Mouse (Mus musculus): ENCODE data around the gene Acy3. TPM values are rescaled to one million over a fixed set of nuclear protein-coding genes. Genes with fewer than 3 reads are reported as not detected.
"Not testable (repeated sequence)": the region's sequence is repeated elsewhere in the genome, so short reads cannot be mapped to it uniquely, and the experiment has no call there.

Gene Acy3
- total RNA-seq, 2 experiments from 2014 or later: 1.8 to 3.1 TPM

GRCm38 (mm10) chr19:3966330-3967075, 19.9 kb upstream of the Acy3 start:
- intact Hi-C loops (cut with DNase I): no loop called here
- peak in 1 of 2 experiments; percentile 45 for DNase-seq (ENCODE audit: low spot score in 2 of 2)

GRCm38 (mm10) chr19:3967258-3967657, 19.1 kb upstream of the Acy3 start:
- intact Hi-C loops (cut with DNase I): no loop called here
- no peak for DNase-seq (ENCODE audit: low spot score in 2 of 2)

- intact Hi-C loops (cut with DNase I): no loop called here
- DNase-seq (ENCODE audit: low spot score in 2 of 2): no peak
Observed at GRCm38 (mm10) chr19:3972229-3972628, 14.1 kb upstream of the Acy3 start, which contains the start of gene Aldh3b2. TSS of gene Aldh3b2 (plus strand) at chr19:3972328.

DNA sequence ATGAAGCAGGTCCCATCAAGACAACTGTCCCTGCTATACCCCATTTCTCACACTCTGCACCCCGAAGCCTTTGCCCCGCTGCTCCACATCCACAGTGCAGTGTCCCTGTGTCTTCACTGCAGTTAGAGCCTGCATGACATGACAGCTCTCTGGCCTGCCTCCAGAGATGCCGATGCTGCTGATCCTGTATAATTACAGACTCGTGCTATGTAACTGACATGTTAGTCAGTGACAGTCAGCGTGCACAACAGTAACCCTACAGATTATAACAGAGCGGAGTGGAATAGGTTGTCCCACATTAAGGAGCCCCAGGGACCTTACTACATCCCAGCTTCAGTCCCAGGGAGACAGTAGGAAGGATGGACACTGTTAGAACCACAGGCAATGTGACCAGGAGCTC, 11.8 kb upstream of the Acy3 start:
- intact Hi-C loops (cut with DNase I); DNase-seq (ENCODE audit: low spot score in 2 of 2): not testable (repeated sequence)

- intact Hi-C loops (cut with DNase I): no loop called here
Observed at GRCm38 (mm10) chr19:3975866-3976265, 10.5 kb upstream of the Acy3 start.

GRCm38 (mm10) chr19:3980309-3980708, 6.1 kb upstream of the Acy3 start:
- intact Hi-C loops (cut with DNase I): loop anchor here (2.0 kb wide), 1 partner anchor 34 kb away; no protein-coding TSS in a partner anchor
- peak; percentile 88 to 93 for DNase-seq (ENCODE audit: low spot score in 2 of 2)

More at GRCm38 (mm10) chr19:3975866-3976265, 10.5 kb upstream of the Acy3 start:
- DNase-seq (ENCODE audit: low spot score in 2 of 2): no peak

DNA sequence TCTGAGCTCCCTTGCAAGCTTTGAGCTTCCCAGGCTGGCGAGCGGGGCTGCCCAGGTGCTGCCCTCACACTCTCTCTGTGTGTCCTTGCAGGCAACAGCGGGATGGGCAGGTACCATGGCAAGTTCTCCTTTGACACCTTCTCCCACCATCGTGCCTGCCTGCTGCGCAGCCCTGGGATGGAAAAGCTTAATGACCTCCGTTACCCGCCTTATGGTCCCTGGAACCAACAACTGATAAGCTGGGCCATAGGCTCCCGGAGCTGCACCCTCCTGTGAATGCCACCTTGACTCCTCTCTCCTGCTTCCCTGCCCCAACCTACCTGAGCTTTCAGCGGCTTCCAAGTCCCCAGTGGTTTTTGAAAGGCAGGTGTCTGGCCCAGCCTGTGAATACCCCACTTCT, 5.5 kb upstream of the Acy3 start:
- no peak for DNase-seq (ENCODE audit: low spot score in 2 of 2)
- intact Hi-C loops (cut with DNase I): loop anchor here (2.0 kb wide), 1 partner anchor 34 kb away; no protein-coding TSS in a partner anchor

- DNase-seq (ENCODE audit: low spot score in 2 of 2): no peak
- intact Hi-C loops (cut with DNase I): no loop called here
Observed at GRCm38 (mm10) chr19:3983527-3984200, 2.7 kb upstream of the Acy3 start.

DNA sequence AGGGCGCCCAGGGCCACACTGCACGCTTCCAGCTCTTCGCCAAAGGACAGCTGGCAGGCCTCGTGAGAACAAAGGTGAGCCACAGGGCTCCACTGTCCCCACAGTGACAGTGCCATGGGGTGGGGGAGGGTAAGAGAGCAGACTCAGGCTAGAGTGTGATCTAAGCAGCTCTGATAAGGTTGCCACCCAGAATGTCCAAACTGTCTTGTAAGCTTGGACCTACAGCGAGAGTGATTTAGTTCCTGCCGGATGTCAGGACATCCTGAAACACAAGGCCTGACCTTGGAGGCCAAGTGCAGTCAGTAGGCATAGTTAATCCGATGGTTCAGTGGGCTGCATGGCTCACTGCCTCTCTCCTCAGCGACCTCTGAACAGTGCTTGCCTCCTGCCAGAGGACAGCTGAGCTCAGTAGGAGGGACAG, 1.1 kb upstream of the Acy3 start:
- no peak for DNase-seq (ENCODE audit: low spot score in 2 of 2)
- intact Hi-C loops (cut with DNase I): no loop called here

- no peak for DNase-seq (ENCODE audit: low spot score in 2 of 2)
- intact Hi-C loops (cut with DNase I): no loop called here
Observed at GRCm38 (mm10) chr19:3988066-3988465, 1.7 kb downstream of the Acy3 start.

DNA sequence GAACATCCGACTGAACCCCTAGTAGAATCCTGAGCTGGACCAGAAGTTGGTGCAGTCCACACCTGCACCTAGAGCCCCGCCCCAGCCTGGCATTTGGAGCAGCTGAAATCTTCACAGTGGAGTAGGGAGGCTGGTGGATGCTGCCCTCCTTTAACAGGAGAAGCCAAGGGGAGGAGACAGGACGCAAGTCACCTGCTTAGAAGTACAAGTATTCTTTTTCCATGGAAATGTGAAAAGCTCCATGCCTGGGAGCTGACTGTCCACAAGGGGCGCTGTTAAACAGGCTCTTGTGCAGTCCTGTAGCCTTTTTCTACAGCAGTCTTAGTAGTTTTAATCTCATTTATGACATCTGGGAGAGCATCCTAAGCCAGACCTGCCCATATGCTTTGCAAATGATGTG, 2.4 kb downstream of the Acy3 start:
- no peak for DNase-seq (ENCODE audit: low spot score in 2 of 2)
- intact Hi-C loops (cut with DNase I): no loop called here

DNA sequence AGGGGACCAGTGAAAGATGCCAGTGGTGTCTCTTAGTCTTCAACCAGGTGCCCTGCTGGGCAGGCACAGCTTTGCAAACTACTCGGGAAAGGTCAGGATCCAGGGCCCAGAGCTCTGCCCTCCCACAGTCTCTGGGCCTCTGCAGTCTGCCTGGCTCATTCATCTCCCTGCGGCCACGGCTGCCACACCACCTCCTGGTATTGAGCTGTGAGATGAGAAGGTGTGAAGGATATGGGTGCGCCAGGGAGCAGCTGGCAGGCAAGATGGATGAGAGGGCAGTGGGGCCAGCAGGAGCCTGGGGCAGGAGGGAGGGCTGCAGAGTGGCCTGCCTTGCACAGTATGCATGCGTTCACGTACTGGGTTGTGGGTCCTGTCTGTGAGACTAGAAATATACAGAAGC, 4.4 kb downstream of the Acy3 start:
- DNase-seq (ENCODE audit: low spot score in 2 of 2): no peak
- intact Hi-C loops (cut with DNase I): no loop called here

DNA sequence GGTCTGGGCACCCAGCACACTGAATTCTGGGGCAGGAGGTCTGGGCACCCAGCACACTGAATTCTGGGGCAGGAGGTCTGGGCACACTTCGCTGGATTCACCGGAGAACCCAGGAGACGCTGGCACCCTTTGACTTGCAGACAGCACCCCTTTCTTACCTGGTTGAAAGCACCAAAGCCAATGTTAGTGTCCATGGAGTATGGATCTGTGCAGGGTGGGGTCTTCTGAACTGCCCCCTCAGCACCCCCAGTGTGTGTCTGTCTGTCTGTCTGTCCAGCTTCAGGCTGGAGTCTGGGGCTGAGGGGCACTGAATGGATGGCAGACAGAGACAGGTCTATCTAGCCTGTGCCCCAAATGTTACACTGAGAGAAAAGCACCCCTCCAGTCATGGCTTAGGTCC, 5.2 kb downstream of the Acy3 start:
- no peak for DNase-seq (ENCODE audit: low spot score in 2 of 2)
- intact Hi-C loops (cut with DNase I): no loop called here

- DNase-seq (ENCODE audit: low spot score in 2 of 2): no peak
- intact Hi-C loops (cut with DNase I): no loop called here
Observed at GRCm38 (mm10) chr19:3991966-3992365, 5.6 kb downstream of the Acy3 start.

DNA sequence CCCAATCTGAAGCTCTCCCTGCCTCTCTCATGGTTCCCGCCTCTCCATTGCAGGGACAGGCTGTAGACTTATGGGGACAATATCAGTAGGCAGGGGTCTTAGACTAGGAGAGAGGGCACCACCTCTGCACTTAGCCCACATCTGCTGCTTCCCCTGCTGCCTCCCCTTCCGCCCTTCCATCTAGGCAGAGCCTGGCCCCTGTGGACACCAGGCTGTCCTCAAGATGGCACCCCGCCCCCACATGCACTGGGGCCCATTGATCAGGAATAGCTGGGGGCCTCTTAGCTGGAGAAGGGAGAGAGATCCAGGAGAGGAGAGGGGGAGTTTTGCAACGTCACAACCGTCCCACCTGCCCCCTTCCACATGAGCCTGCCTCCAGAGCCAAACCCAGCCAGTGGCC, 6.0 kb downstream of the Acy3 start, which contains the start of gene Tbx10:
TSS of gene Tbx10 (plus strand) at position 337 of the 400 bp plus-strand sequence.
- intact Hi-C loops (cut with DNase I): no loop called here
- no peak for DNase-seq (ENCODE audit: low spot score in 2 of 2)

DNA sequence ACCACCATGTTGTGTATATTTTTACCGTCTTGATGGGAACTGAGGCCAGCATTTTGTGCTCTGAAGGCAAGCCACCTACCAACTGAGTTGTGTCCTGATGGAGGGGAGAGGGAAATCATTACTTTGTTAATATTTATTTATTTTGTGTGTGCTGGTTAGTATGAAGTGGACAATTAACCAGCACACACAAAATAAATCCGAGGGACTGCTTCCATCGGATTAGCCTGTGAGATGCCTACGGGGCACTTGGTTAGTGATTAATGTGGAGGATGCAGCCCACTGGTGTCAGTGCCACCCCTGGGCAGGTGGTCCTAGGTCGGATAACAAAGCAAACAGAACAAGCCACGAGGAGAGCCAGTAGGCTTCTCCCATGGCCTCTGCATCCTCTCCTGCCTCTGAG, 8.6 kb downstream of the Acy3 start:
- DNase-seq (ENCODE audit: low spot score in 2 of 2): no peak
- intact Hi-C loops (cut with DNase I): no loop called here

DNA sequence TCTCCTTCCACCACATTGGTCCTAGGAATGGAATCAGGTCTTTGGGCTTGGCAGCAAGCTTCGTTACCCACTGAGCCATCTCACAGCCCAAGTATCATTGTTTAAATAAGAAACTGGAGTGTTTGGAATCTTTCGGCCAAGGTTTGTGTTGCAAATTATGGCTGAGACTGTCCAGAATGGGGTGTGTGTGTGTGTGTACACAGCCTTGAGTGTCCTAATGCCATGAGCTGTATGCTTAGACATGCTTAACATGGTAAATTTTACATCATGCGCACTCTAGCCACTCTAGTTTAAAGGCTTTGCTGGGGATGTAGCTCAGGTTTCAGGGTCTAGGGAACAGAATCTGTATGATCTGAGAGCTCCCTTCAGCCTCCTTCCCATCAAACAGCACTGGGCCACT, 9.1 kb downstream of the Acy3 start:
- DNase-seq (ENCODE audit: low spot score in 2 of 2): no peak
- intact Hi-C loops (cut with DNase I): no loop called here

DNA sequence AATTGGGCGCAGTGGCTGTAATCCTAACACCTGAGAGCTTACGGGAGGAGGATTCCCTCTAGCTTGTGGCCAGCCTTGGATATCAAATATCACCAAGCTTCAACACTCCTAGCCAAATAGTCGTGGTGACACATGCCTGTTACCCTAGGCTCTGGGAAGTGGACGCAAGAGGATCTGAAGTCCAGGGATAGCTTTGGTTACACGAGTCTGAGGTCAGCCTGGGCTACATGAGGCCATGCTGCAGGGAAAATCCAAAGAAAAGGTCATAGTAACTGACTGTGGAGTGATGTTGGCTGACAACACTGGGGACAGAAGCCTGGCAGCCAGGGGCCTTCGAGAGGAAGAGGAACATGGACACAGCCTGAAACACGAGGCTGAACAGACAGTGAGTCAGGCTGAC, 9.7 kb downstream of the Acy3 start:
- no peak for DNase-seq (ENCODE audit: low spot score in 2 of 2)
- intact Hi-C loops (cut with DNase I): no loop called here

GRCm38 (mm10) chr19:3996747-3997146, 10.4 kb downstream of the Acy3 start:
- intact Hi-C loops (cut with DNase I): no loop called here
- no peak for DNase-seq (ENCODE audit: low spot score in 2 of 2)

DNA sequence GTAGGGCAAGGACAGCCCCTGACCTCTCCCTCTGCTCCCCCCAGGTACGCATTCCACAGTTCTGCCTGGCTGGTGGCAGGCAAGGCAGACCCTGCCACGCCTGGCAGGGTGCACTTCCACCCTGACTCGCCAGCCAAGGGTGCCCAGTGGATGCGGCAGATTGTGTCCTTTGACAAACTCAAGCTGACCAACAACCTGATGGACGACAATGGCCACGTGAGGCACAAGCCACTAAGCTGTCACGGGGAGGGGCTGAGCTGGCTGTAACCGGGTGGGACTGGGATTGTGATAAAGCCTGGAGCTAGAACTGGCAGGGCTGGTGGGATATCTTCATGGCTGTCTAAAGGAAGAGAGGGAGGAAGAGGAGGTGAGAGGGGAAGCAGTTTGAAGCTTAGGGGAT, 10.9 kb downstream of the Acy3 start:
- no peak for DNase-seq (ENCODE audit: low spot score in 2 of 2)
- intact Hi-C loops (cut with DNase I): no loop called here

GRCm38 (mm10) chr19:3998335-3998734, 12.0 kb downstream of the Acy3 start:
- intact Hi-C loops (cut with DNase I): no loop called here
- no peak for DNase-seq (ENCODE audit: low spot score in 2 of 2)

All from left cerebral cortex, postnatal 14 days (tissue).